Mouse (Mus musculus) G1E (cell line): Measurements from ENCODE around the gene Lsm14b.

Experiments
- CTCF ChIP-seq: IDR thresholded peaks from 2 replicates; pipeline ENCODE4 v1.5.1; 2012; ENCODE audit warnings: low read depth, low read length, inconsistent platforms, mixed read lengths
- GATA1 ChIP-seq: IDR thresholded peaks from 2 replicates; pipeline ENCODE4 v1.6.1; 2012; ENCODE audit warnings: borderline replicate concordance, low read length, inconsistent platforms, mixed read lengths
- POLR2AphosphoS5 ChIP-seq: IDR thresholded peaks from 2 replicates; pipeline ENCODE4 v1.6.1; 2012; ENCODE audit warnings: low read depth, low read length, inconsistent platforms; ENCODE audit not compliant: insufficient replicate concordance
- TAL1 ChIP-seq: conservative IDR thresholded peaks from 2 replicates; pipeline ENCODE4 v1.6.1; 2012; ENCODE audit warnings: low read depth, low read length, inconsistent platforms, mixed read lengths

DNA sequence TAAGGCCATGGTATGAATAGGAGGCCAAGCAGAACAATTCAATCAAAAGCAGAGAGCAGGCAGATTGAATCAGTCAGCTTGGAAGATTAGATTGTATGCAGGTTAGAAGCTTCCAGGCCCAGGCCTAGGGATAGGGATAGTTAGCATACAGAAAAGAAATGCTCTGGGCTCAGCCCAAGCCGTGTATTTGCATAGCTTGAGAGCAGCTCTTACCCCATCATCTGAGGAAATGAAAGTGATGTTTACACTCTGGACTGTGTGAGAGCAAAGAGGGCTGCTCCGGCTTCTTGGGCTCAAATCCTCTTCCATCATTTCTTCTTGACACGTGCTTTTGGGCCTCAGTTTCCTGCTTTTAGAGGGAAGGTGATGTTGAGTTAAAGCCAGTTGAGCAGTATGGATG, 22.8 kb downstream of the Lsm14b start:
- TF ChIP-seq CTCF (no peak), TAL1 (no peak), GATA1 (no peak), POLR2AphosphoS5 (no peak)
